Mouse (Mus musculus) kidney, adult 18-20 months (tissue): ENCODE results near the gene Abcb8.

Experiments
- DNase-seq: peaks from one replicate; pipeline ENCODE4 v3.0.0; 2021

Gene Abcb8

GRCm38 (mm10) chr5:24427285-24427633, 33.8 kb downstream of the Abcb8 start:
- DNase-seq, result no peak

GRCm38 (mm10) chr5:24427981-24428402, 34.5 kb downstream of the Abcb8 start:
- peak; percentile 83 for DNase-seq

GRCm38 (mm10) chr5:24428596-24428995, 35.1 kb downstream of the Abcb8 start:
- DNase-seq, result no peak

- DNase-seq, result no peak
Measured at GRCm38 (mm10) chr5:24433993-24434392, 40.5 kb downstream of the Abcb8 start.

GRCm38 (mm10) chr5:24441187-24441586, 47.7 kb downstream of the Abcb8 start:
- DNase-seq, result no peak

- DNase-seq, result no peak
Measured at GRCm38 (mm10) chr5:24442029-24442428, 48.6 kb downstream of the Abcb8 start.

GRCm38 (mm10) chr5:24443204-24443603, 49.7 kb downstream of the Abcb8 start:
- no peak for DNase-seq

GRCm38 (mm10) chr5:24443927-24444326, 50.5 kb downstream of the Abcb8 start:
- no peak for DNase-seq

- DNase-seq, result peak; percentile 95
Measured at GRCm38 (mm10) chr5:24444746-24445427, 51.4 kb downstream of the Abcb8 start, which contains the start of gene Fastk. Gene Fastk (minus strand): TSS chr5:24445287.

GRCm38 (mm10) chr5:24445428-24446080, 52.1 kb downstream of the Abcb8 start:
- DNase-seq, result no peak

- no peak for DNase-seq
Measured at GRCm38 (mm10) chr5:24446630-24447029, 53.2 kb downstream of the Abcb8 start.

- peak; percentile 89 for DNase-seq
Measured at GRCm38 (mm10) chr5:24447624-24448298, 54.3 kb downstream of the Abcb8 start, which contains the start of gene Tmub1. Gene Tmub1 (minus strand): TSS chr5:24447854.

GRCm38 (mm10) chr5:24451264-24452029, 58.0 kb downstream of the Abcb8 start:
- peak; percentile 85 for DNase-seq

- no peak for DNase-seq
Measured at GRCm38 (mm10) chr5:24452030-24452690, 58.7 kb downstream of the Abcb8 start, which contains the start of gene Agap3. Gene Agap3 (plus strand): TSS chr5:24452177.

GRCm38 (mm10) chr5:24452691-24453233, 59.3 kb downstream of the Abcb8 start:
- peak; percentile 28 for DNase-seq

GRCm38 (mm10) chr5:24453283-24453984, 60.0 kb downstream of the Abcb8 start:
- DNase-seq, result no peak

GRCm38 (mm10) chr5:24453985-24454303, 60.5 kb downstream of the Abcb8 start:
- DNase-seq, result no peak

GRCm38 (mm10) chr5:24455076-24455475, 61.6 kb downstream of the Abcb8 start:
- no peak for DNase-seq

- no peak for DNase-seq
Measured at GRCm38 (mm10) chr5:24455613-24456012, 62.1 kb downstream of the Abcb8 start.
